Mouse (Mus musculus) kidney, embryonic 16.5 days (tissue): ENCODE measurements around the gene Olfr370. TPM values are rescaled to one million over a fixed set of nuclear protein-coding genes. Genes with fewer than 3 reads are reported as not detected.
"Not testable (repeated sequence)": the region's sequence is repeated elsewhere in the genome, so short reads cannot be mapped to it uniquely, and the experiment has no call there.

Experiments
- ATAC-seq: fragments of 200-750 bp; cut with Nextera tagmentation; 2 replicates; pipeline ENCODE4 v1.8.0; 2017; ENCODE audit warnings: moderate TSS enrichment; ENCODE audit not compliant: low FRiP score, low TSS enrichment
- H3K27ac ChIP-seq: fragments of 300-500 bp; sonication (generic); 2 replicates; pipeline ENCODE4 v1.5.1; 2014; ENCODE audit warnings: low read length
- H3K27me3 ChIP-seq: fragments of 300-500 bp; sonication (generic); 2 replicates; pipeline ENCODE4 v1.6.1; 2014; ENCODE audit warnings: low read length, control low read depth, mixed read lengths; ENCODE audit not compliant: insufficient read depth
- H3K36me3 ChIP-seq: fragments of 300-500 bp; sonication (generic); 2 replicates; pipeline ENCODE4 v1.6.1; 2014; ENCODE audit warnings: low read length, control low read depth, mixed read lengths; ENCODE audit not compliant: insufficient read depth
- H3K4me1 ChIP-seq: fragments of 300-500 bp; sonication (generic); 2 replicates; pipeline ENCODE4 v1.6.1; 2014; ENCODE audit warnings: low read length, control low read depth, mixed read lengths; ENCODE audit not compliant: insufficient read depth
- H3K4me2 ChIP-seq: fragments of 300-500 bp; sonication (generic); replicated peaks from 2 replicates; pipeline ENCODE4 v1.6.1; 2014; ENCODE audit warnings: low read depth, low read length
- H3K4me3 ChIP-seq: fragments of 300-500 bp; sonication (generic); 2 replicates; pipeline ENCODE4 v1.5.1; 2014; ENCODE audit warnings: mild to moderate bottlenecking, low read length
- H3K9ac ChIP-seq: fragments of 300-500 bp; sonication (generic); replicated peaks from 2 replicates; pipeline ENCODE4 v1.6.1; 2014; ENCODE audit warnings: low read length
- H3K9me3 ChIP-seq: fragments of 300-500 bp; sonication (generic); 2 replicates; pipeline ENCODE4 v1.6.1; 2016; ENCODE audit warnings: low read length, control low read depth
- WGBS: fragments of 180-500 bp; shearing (Covaris S2); extraction: QIAGEN DNeasy Blood & Tissue Kit; methylation state at CpG from one replicate; pipeline ENCODE4 v1.1.7; 2014; 5-methylcytosine and 5-hydroxymethylcytosine counted together
- polyA plus RNA-seq: library from polyadenylated mRNA; unstranded; fragments of >200 nt; fragmentation: Nextera tagmentation; extraction: Ambion mirVana; gene quantifications from 2 replicates; pipeline ENCODE4 v1.2.1, GENCODE M21; 2015

Olfr370 gene
- polyA plus RNA-seq: not detected in 2 replicates

GRCm38 (mm10) chr8:83535736-83536135 lies at the start of gene Olfr370:
TSS of gene Olfr370 (plus strand) at chr8:83535780.
- no peak for ATAC-seq
- Histone ChIP-seq H3K27me3 (no peaks in the 10 kb centered on the region), H3K9ac (no peak within 1 kb of the TSS), H3K9me3 (no peaks in the 10 kb centered on the region), H3K4me2 (no peak within 1 kb of the TSS), H3K27ac (no peak within 1 kb of the TSS), H3K36me3 (no peaks in the 10 kb centered on the region), H3K4me1 (no peaks in the 10 kb centered on the region), H3K4me3 (no peak within 1 kb of the TSS)
- WGBS: 83% methylated on average over 3 of the region's 3 CpGs

DNA sequence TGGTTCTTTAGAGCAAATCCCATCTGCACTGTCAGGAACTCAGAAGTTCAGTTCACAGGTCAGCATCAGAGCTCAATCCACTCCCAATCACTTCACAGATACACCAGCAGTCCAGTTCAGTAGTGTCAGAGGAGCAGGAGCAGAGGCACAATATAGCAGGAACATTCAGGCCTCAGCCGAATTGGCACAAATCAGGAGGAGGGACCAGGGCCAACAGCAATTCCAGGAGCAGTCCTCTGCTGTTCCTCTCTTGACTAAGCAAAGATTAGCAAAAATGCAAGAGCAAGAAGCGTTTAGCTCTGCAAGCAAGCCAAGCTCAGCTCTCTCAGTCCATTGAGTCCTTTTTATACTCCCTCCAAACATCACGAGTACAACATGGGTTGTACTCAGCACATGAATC lies 23.9 kb upstream of the Olfr370 start:
- 88% methylated on average over 3 of the region's 3 CpGs for WGBS
- H3K9me3 ChIP-seq: peaks cover 9% of the 10 kb centered on the region; the same call in 1 of the 2 replicates
- no peak overlapping the region for H3K4me2 ChIP-seq
- no peak for ATAC-seq
- H3K27me3 ChIP-seq: no peaks in the 10 kb centered on the region
- no peaks in the 10 kb centered on the region for H3K36me3 ChIP-seq
- H3K4me3 ChIP-seq: no peak overlapping the region
- no peaks in the 10 kb centered on the region for H3K4me1 ChIP-seq
- H3K9ac ChIP-seq: no peak overlapping the region
- H3K27ac ChIP-seq: no peak overlapping the region

- no peaks in the 10 kb centered on the region for H3K4me1 ChIP-seq
- ATAC-seq: no peak
- 73% methylated on average over 3 of the region's 3 CpGs for WGBS
Observed at GRCm38 (mm10) chr8:83520432-83520831, 15.1 kb upstream of the Olfr370 start.

GRCm38 (mm10) chr8:83520907-83521306 lies 14.7 kb upstream of the Olfr370 start:
- not testable (repeated sequence) for H3K27me3 ChIP-seq, H3K4me3 ChIP-seq, H3K9me3 ChIP-seq, H3K9ac ChIP-seq, H3K27ac ChIP-seq, H3K36me3 ChIP-seq, H3K4me1 ChIP-seq, H3K4me2 ChIP-seq, ATAC-seq
- 74% methylated on average over 3 of the region's 3 CpGs for WGBS

More at GRCm38 (mm10) chr8:83520432-83520831, 15.1 kb upstream of the Olfr370 start:
- no peak overlapping the region for H3K27ac ChIP-seq
- no peaks in the 10 kb centered on the region for H3K9me3 ChIP-seq
- H3K27me3 ChIP-seq: no peaks in the 10 kb centered on the region
- no peak overlapping the region for H3K4me3 ChIP-seq
- H3K4me2 ChIP-seq: no peak overlapping the region
- no peaks in the 10 kb centered on the region for H3K36me3 ChIP-seq
- H3K9ac ChIP-seq: no peak overlapping the region

- H3K27me3 ChIP-seq: no peaks in the 10 kb centered on the region
- no peaks in the 10 kb centered on the region for H3K4me1 ChIP-seq
- H3K4me2 ChIP-seq: no peak overlapping the region
- no peak overlapping the region for H3K9ac ChIP-seq
- no peaks in the 10 kb centered on the region for H3K9me3 ChIP-seq
- no peak overlapping the region for H3K27ac ChIP-seq
- no peak overlapping the region for H3K4me3 ChIP-seq
- WGBS: 41% methylated on average over 1 of the region's 1 CpGs
- no peak for ATAC-seq
- no peaks in the 10 kb centered on the region for H3K36me3 ChIP-seq
Observed at GRCm38 (mm10) chr8:83521310-83521709, 14.3 kb upstream of the Olfr370 start.

DNA sequence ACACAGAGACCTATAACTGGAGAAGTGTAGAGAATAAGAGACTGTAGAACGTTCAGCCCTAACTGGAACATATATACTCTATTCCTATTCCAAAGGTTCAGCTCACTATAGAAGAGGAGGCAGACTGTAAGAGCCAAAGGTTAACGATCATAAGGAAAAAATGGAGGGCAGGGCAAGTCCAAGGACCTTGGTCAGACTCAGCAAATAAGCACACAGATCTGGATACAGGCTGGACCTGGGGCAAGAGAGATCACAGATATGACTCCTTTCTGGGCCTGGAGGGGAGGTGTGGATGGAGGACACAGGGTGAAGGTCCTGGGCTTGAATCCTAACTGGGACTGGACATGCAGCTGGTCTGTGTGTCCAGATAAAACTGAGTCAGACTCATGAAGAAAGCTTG lies 778 bp upstream of the Olfr370 start:
- Histone ChIP-seq H3K27ac (no peak overlapping the region), H3K9me3 (no peaks in the 10 kb centered on the region), H3K9ac (no peak overlapping the region), H3K4me2 (no peak overlapping the region), H3K27me3 (no peaks in the 10 kb centered on the region), H3K36me3 (no peaks in the 10 kb centered on the region), H3K4me3 (no peak overlapping the region), H3K4me1 (no peaks in the 10 kb centered on the region)
- ATAC-seq: no peak
- 93% methylated on average over 2 of the region's 2 CpGs for WGBS

DNA sequence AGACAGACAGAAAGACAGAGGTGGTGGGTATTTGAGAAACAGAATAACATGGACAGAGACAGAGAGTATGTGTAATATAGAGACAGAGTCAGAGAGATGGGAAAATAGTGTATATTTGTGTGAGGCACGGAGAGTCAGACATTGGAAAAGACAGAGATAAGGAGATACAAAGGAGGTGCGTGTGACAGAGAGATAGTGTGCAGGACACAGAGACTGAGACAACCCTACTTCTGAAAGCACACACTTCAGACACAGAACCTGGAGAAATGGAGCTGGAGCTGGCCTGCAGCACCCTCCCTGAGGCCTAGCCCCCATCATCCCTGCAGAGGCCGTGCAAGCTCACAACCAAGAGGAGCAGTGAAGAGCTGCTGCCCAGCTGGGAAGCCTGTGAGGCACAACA lies 27.1 kb downstream of the Olfr370 start:
- H3K36me3 ChIP-seq: no peaks in the 10 kb centered on the region
- H3K4me1 ChIP-seq: peaks cover 9% of the 10 kb centered on the region
- no peak overlapping the region for H3K9ac ChIP-seq
- H3K9me3 ChIP-seq: no peaks in the 10 kb centered on the region
- no peak overlapping the region for H3K4me3 ChIP-seq
- no peak overlapping the region for H3K27ac ChIP-seq
- WGBS: 85% methylated on average over 3 of the region's 3 CpGs
- H3K4me2 ChIP-seq: no peak overlapping the region
- no peak for ATAC-seq
- no peaks in the 10 kb centered on the region for H3K27me3 ChIP-seq

DNA sequence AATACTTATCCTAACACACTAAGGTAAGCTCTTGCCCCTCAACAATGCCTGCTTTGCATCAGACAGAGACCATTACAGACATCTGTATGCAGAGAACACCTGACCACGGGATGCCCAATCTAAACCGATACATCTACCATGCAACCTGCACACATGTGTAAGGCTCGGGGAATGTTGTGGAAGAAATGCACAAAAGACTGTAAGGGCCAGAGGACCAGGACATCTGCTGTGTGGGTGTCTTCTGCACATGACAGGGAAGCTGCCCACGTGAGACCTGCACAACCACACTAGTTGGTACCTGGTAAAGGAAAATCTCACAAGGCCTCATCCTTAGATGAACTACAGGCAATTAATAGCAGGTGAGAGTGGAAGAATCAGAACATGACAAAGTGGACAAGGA lies 27.7 kb downstream of the Olfr370 start:
- Histone ChIP-seq H3K9ac (no peak overlapping the region), H3K4me3 (no peak overlapping the region), H3K4me2 (no peak overlapping the region), H3K4me1 (peaks cover 14% of the 10 kb centered on the region), H3K27me3 (no peaks in the 10 kb centered on the region), H3K27ac (no peak overlapping the region), H3K9me3 (no peaks in the 10 kb centered on the region), H3K36me3 (no peaks in the 10 kb centered on the region)
- no peak for ATAC-seq
- 70% methylated on average over 4 of the region's 4 CpGs for WGBS

DNA sequence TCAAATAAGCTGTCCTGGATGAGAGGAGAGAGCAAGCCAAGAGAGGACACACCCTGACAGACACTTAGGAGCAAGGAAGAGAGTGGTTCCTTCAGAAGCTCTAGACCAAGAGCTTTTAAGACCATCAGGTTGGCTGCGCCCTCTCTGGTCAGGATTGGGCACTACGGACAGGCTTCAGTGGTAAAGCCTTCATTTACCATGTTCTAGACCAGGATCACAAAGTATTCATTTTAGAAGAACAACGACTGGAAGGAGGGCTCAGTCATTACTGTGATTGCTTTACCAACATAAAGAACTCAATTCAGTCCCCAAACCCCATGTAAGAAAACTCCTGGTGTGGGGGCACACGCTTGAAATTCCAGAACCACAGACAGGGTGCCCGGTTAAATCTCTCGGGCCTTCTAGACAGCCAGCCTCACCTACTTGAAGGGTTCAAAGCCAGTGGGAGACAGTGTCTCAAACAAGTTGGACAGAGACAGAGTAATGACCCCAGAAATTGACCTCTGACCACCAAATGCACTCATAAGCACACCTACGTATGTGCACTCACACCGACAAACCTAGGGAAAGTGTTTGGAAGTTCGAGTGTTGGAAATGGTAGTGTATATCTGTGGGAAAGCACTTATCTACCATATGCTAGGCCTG lies 30.3 kb downstream of the Olfr370 start:
- Histone ChIP-seq H3K27me3 (no peaks in the 10 kb centered on the region), H3K36me3 (peaks cover 16% of the 10 kb centered on the region), H3K4me2 (peak overlapping the region; percentile 85; the same call in 1 of the 2 replicates), H3K9me3 (no peaks in the 10 kb centered on the region), H3K4me3 (peak overlapping the region; percentile 74; the same call in 1 of the 2 replicates), H3K27ac (no peak overlapping the region), H3K4me1 (peaks cover 18% of the 10 kb centered on the region), H3K9ac (no peak overlapping the region)
- peak; percentile 5; the same call in 1 of the 2 replicates for ATAC-seq
- 75% methylated on average over 9 of the region's 9 CpGs for WGBS

DNA sequence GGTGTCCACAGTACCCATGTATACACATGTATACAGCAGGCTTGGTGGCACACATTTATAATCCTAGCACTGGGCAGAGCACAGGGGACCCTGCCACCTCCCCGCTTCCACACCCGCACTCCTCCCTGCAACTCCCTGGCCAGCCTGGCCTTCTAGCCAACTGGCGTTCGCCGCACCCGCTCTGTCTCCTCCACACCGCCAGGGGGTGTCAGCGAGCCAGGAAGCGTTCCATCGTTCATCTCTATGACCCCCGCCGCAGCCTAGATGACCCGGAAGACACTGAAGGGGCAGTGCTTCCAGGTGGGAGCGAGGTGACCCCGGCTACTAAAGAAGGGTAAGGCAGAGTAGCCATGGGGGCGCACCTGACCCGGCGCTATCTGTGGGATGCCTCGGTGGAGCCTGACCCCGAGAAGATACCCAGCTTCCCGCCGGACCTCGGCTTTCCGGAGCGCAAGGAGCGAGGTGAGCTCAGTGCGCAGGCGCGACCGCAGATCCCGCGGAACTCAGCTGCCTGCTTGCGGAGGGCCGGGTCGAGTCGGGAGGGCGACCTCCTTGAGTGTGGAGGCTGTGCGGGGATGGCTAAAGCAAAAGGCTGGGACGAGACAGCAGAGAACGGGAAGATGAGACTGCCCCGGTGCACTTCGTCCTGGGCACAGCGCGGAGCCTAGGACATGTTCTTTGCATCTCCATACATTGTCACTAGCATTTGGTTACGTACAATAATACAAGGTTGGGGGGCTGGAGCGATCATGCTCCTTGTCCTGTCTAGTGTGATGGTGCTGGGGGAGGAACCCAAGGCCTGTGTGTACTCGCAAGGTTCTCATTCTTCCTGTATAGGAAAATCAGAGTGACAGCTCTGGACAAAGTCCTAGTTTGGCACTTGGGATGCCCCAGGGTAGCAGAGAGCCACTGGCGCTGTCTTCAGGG lies 31.2 kb downstream of the Olfr370 start, which contains the start of gene Ndufb7:
TSS of gene Ndufb7 (plus strand) at position 203 of the 927 bp plus-strand sequence.
- Histone ChIP-seq H3K36me3 (peaks cover 23% of the 10 kb centered on the region), H3K4me3 (peak within 1 kb of the TSS; percentile 74), H3K9me3 (no peaks in the 10 kb centered on the region), H3K27ac (peak within 1 kb of the TSS; percentile 87), H3K9ac (peak within 1 kb of the TSS; percentile 81), H3K27me3 (no peaks in the 10 kb centered on the region), H3K4me2 (peak within 1 kb of the TSS; percentile 85), H3K4me1 (peaks cover 18% of the 10 kb centered on the region)
- under 1% methylated on average over 48 of the region's 48 CpGs for WGBS
- peak; percentile 88 for ATAC-seq
